Mouse (Mus musculus) thymus, adult 2 months (tissue): ENCODE measurements around the gene Cp. TPM values are rescaled to one million over a fixed set of nuclear protein-coding genes. Genes with fewer than 3 reads are reported as not detected.
"Not testable (repeated sequence)": the region's sequence is repeated elsewhere in the genome, so short reads cannot be mapped to it uniquely, and the experiment has no call there.

Experiments
- DNase-seq: peaks from one replicate; pipeline ENCODE4 v3.0.0; 2021
- H3K27ac ChIP-seq: fragments of 200-500 bp; 2 replicates; pipeline ENCODE4 v1.5.1; 2012; ENCODE audit warnings: low read length, control low read depth; ENCODE audit not compliant: control insufficient read depth, insufficient read depth
- H3K27me3 ChIP-seq: fragments of 200-500 bp; 2 replicates; pipeline ENCODE4 v1.6.1; 2012; ENCODE audit warnings: mild to moderate bottlenecking, low read length, moderate library complexity, mixed read lengths; ENCODE audit not compliant: control insufficient read depth, insufficient read depth
- H3K36me3 ChIP-seq: fragments of 200-500 bp; 2 replicates; pipeline ENCODE4 v1.6.1; 2012; ENCODE audit warnings: mild to moderate bottlenecking, low read length, moderate library complexity; ENCODE audit not compliant: control insufficient read depth, insufficient read depth
- H3K4me1 ChIP-seq: fragments of 200-500 bp; replicated peaks from 2 replicates; pipeline ENCODE4 v1.6.1; 2012; ENCODE audit warnings: low read length; ENCODE audit not compliant: control insufficient read depth, insufficient read depth
- H3K4me3 ChIP-seq: fragments of 200-500 bp; 2 replicates; pipeline ENCODE4 v1.5.1; 2012; ENCODE audit warnings: mild to moderate bottlenecking, low read length, control low read depth, moderate library complexity; ENCODE audit not compliant: control insufficient read depth, insufficient read depth
- CTCF ChIP-seq: fragments of 200-500 bp; IDR thresholded peaks from 2 replicates; pipeline ENCODE4 v1.5.1; 2012; ENCODE audit warnings: mild to moderate bottlenecking, control low read depth, low read length, moderate library complexity, borderline replicate concordance; ENCODE audit not compliant: control insufficient read depth, poor library complexity, insufficient read depth; ENCODE audit errors: extremely low read depth
- POLR2A ChIP-seq: fragments of 200-500 bp; IDR thresholded peaks from 2 replicates; pipeline ENCODE4 v1.6.1; 2012; ENCODE audit warnings: mild to moderate bottlenecking, low read length, control low read depth, moderate library complexity; ENCODE audit not compliant: control insufficient read depth, poor library complexity, insufficient read depth; ENCODE audit errors: extremely low read depth
- WGBS: fragments of 180-500 bp; shearing (Covaris S2); methylation state at CpG from one replicate; pipeline ENCODE4 v1.1.7; 2018; 5-methylcytosine and 5-hydroxymethylcytosine counted together
- polyA plus RNA-seq: library from polyadenylated mRNA; depleted of rRNA; stranded (reverse); fragments of >200 nt; gene quantifications from 2 replicates; pipeline ENCODE4 v1.2.3, GENCODE M21; 2012

Cp gene
- polyA plus RNA-seq, 1 experiment, result 3.9 TPM

GRCm38 (mm10) chr3:20030807-20031206, 74.0 kb downstream of the Cp start:
- no peak overlapping the region for H3K27ac ChIP-seq
- no peaks in the 10 kb centered on the region for H3K27me3 ChIP-seq
- TF ChIP-seq CTCF, result no peak
- no peak for TF ChIP-seq POLR2A
- H3K36me3 ChIP-seq, result peaks cover 12% of the 10 kb centered on the region
- 90% methylated on average over 6 of the region's 6 CpGs for WGBS
- no peak overlapping the region for H3K4me3 ChIP-seq
- no peak for DNase-seq
- peaks cover 4% of the 10 kb centered on the region; the same call in 1 of the 2 replicates for H3K4me1 ChIP-seq

GRCm38 (mm10) chr3:20033761-20034718, 77.2 kb downstream of the Cp start:
- Histone ChIP-seq H3K36me3 (no peaks in the 10 kb centered on the region; the same call in 1 of the 2 replicates), H3K27me3 (no peaks in the 10 kb centered on the region), H3K4me1 (peaks cover 4% of the 10 kb centered on the region; the same call in 1 of the 2 replicates), H3K4me3 (peak overlapping the region; percentile 64), H3K27ac (no peak overlapping the region)
- TF ChIP-seq CTCF (no peak), POLR2A (no peak)
- 13% methylated on average over 10 of the region's 10 CpGs for WGBS
- DNase-seq, result no peak

DNA sequence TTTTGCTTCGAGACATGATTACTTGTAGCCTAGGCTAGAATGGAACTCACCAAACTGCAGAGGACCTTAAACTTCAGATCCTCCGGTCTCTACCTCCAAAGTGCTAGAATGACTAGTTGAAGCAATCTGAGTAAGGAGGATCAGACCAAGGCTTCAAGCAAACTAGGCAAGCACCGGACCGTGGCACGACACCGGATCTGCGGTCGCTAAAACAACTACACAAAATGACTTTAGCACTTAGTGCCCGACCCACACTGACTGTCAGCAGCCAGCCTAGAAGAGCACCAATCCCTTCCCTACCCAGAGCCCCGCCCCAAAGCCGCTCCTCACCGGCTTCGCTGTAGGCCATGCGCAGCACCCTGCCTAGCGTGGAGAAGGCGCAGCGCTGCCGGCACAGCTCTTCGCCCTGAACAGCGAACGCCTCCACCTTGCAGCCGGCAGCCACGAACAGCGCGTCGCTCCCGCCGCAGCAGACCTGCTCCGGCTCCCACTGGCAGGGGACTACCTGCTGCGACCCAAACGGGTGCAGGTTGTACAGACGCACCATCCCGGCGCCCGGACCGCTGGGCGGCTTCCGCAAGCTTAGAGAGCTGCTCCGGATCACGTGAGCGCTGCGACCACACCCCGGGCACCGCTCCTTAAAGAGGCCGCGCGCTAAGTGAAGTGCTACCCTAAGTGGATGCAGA, 78.0 kb downstream of the Cp start, which contains the start of gene Hps3:
Gene Hps3 (minus strand): TSS at position 597 of the 686 bp plus-strand sequence.
- under 1% methylated on average over 47 of the region's 47 CpGs for WGBS

GRCm38 (mm10) chr3:20036069-20036468, 79.2 kb downstream of the Cp start:
- Histone ChIP-seq H3K27ac (no peak overlapping the region), H3K4me1 (peaks cover 4% of the 10 kb centered on the region; the same call in 1 of the 2 replicates), H3K27me3 (no peaks in the 10 kb centered on the region), H3K4me3 (no peak overlapping the region), H3K36me3 (no peaks in the 10 kb centered on the region)
- 98% methylated on average over 4 of the region's 4 CpGs for WGBS
- DNase-seq, result no peak
- TF ChIP-seq CTCF (no peak), POLR2A (no peak)

More for the DNA sequence above, 78.0 kb downstream of the Cp start, which contains the start of gene Hps3:
- H3K27ac ChIP-seq, result peak within 1 kb of the TSS; percentile 22
- peak within 1 kb of the TSS; percentile 64 for H3K4me3 ChIP-seq
- H3K27me3 ChIP-seq, result no peaks in the 10 kb centered on the region
- TF ChIP-seq POLR2A (peak; percentile 86), CTCF (peak; percentile 69; the same call in 1 of the 2 replicates)
- peak; percentile 88 for DNase-seq
- peaks cover 4% of the 10 kb centered on the region; the same call in 1 of the 2 replicates for H3K4me1 ChIP-seq
- H3K36me3 ChIP-seq, result no peaks in the 10 kb centered on the region

- not testable (repeated sequence) for DNase-seq, H3K27ac ChIP-seq, H3K4me1 ChIP-seq, H3K27me3 ChIP-seq, H3K4me3 ChIP-seq, H3K36me3 ChIP-seq
- WGBS, result 95% methylated on average over 7 of the region's 7 CpGs
Measured at GRCm38 (mm10) chr3:20041461-20041860, 84.6 kb downstream of the Cp start.

GRCm38 (mm10) chr3:20044736-20045135, 87.9 kb downstream of the Cp start:
- H3K4me3 ChIP-seq, DNase-seq, H3K4me1 ChIP-seq, H3K27ac ChIP-seq, H3K27me3 ChIP-seq, H3K36me3 ChIP-seq: not testable (repeated sequence)
- WGBS, result 91% methylated on average over 3 of the region's 3 CpGs
